In the genomic region with DNA sequence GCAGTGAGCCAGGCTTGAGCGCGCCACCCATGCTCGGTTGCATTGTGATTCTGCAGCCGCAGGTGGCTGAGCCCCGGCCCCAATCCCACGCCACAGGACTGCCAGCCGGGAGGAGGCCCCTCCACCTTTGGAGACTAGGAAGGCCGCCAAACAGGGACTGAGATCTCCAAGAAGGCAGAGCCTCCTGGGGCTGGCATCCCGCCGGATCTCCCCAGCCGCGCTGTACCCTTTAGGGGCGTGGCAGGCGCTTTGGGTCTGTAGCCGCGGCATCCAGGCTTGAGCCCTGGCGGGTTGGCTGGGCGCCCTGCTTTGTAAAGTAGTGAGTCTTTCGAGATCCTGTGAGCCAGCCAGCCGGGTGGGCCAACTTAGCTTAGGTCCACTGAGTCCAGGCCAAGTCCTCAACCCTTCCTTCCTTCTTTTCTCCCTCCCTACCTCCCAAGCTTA, we compare ENCODE assay signal across 8 mouse cellular contexts. TPM values are rescaled to one million over a fixed set of nuclear protein-coding genes. Genes with fewer than 3 reads are reported as not detected.
A peak's percentile ranks its signal among the peaks of the same experiment; 100 is the strongest.
DNase-seq lines count a peak whose midpoint lies in the region; ATAC-seq and TF ChIP-seq lines count a peak whose summit lies in the region.

No protein-coding gene starts in this region.

- H3K4me3 ChIP-seq in forebrain, embryonic 13.5 days, result peak overlapping the region; percentile 49

- CTCF ChIA-PET in Patski (lab: Charles Lee), result interaction anchor here (1.6 to 5.0 kb wide), 4 partner anchors 410 to 461 kb away, joined by 3 to 19 read pairs (median 4); no protein-coding TSS in a partner anchor

- DNase-seq in 3T3-L1 (ENCODE audit: low read depth, low spot score) (peak; percentile 9), Patski (ENCODE audit: low read depth, low spot score) (peak; percentile 44)
- DNase-seq in kidney, postnatal 10 days, result peak; percentile 42
- no peak for DNase-seq in gastrocnemius, adult 18-20 months (ENCODE audit: low spot score)
- no peak for DNase-seq in thymus, adult 18-20 months
- no peak for DNase-seq in lung, postnatal 4 days

- no peaks in the 10 kb centered on the region for H3K9me3 ChIP-seq in forebrain, embryonic 13.5 days (replicated peaks)

- peak; percentile 70 for ATAC-seq in Patski
- ATAC-seq in forebrain, embryonic 13.5 days, result peak; percentile 65
- ATAC-seq in megakaryocyte-erythroid progenitor cell, adult 5-6 weeks (replicated peaks; ENCODE audit: low FRiP score, low TSS enrichment, poor library complexity, severe bottlenecking), result peak; percentile 22; the same call in 1 of the 2 replicates

- POLR2A ChIA-PET in Patski (lab: Charles Lee), result no interaction called here

- no peak for TF ChIP-seq CTCF in Patski (IDR thresholded peaks at IDR 0.05)

- in situ Hi-C loops in Patski (cut with MboI; ENCODE audit: low pct_unique_long_range_greater_than_20kb), result loop anchor here (5.0 to 10.0 kb wide), 4 partner anchors 308 to 845 kb away; no protein-coding TSS in a partner anchor

- H3K27me3 ChIP-seq in Patski, result peaks cover 85% of the 10 kb centered on the region
- H3K27me3 ChIP-seq in forebrain, embryonic 13.5 days, result no peaks in the 10 kb centered on the region

- H3K9ac ChIP-seq in forebrain, embryonic 13.5 days, result peak overlapping the region; percentile 84

- H3K4me1 ChIP-seq in forebrain, embryonic 13.5 days, result peaks cover 91% of the 10 kb centered on the region

- peak overlapping the region; percentile 95 for H3K27ac ChIP-seq in forebrain, embryonic 13.5 days

- H3K4me2 ChIP-seq in forebrain, embryonic 13.5 days, result peak overlapping the region; percentile 87

- 0% methylated on average over 20 of the region's 20 CpGs for WGBS in forebrain, embryonic 13.5 days

- H3K36me3 ChIP-seq in forebrain, embryonic 13.5 days (ENCODE audit: poor library complexity, severe bottlenecking), result no peaks in the 10 kb centered on the region

RNA-seq across cellular contexts. Expression of a gene that starts 7.7 kb away (rescaled TPM):
- 0.17 TPM for polyA plus RNA-seq in Patski (2021)
- 41.3 and 48.4 TPM in 2 replicates for polyA plus RNA-seq in forebrain, embryonic 13.5 days (2015; fragmentation: Nextera tagmentation; extraction: Ambion mirVana)
- total RNA-seq in megakaryocyte-erythroid progenitor cell, adult 5-6 weeks (2014; fragmentation: Nextera tagmentation), result not detected in 2 replicates
- total RNA-seq in megakaryocyte-erythroid progenitor cell, adult 5-6 weeks (2017), result not detected in 2 replicates
- total RNA-seq in gastrocnemius, adult 18-20 months (2021), result not detected

Comparison
In these comparisons a context has a peak if more than half of its experiments do, and no peak if none do; other contexts are left out.
1. DNase-seq: peak in 3T3-L1 (single experiment), Patski (single experiment) and kidney, postnatal 10 days (single experiment); none in gastrocnemius, adult 18-20 months (single experiment), thymus, adult 18-20 months (0 of 2) and lung, postnatal 4 days (0 of 2).
2. Peak in every context shown above with its lines, with median percentiles within 50 percentile points of each other: ATAC-seq.